Mouse (Mus musculus) myocyte (in vitro differentiated cells): Measurements from ENCODE around the gene Dpm1.

Experiments
- E2F4 ChIP-seq: IDR thresholded peaks from one replicate; pipeline ENCODE4 v1.6.1; 2011; ENCODE audit warnings: mild to moderate bottlenecking, control low read depth, moderate library complexity; ENCODE audit not compliant: insufficient read depth
- MAX ChIP-seq: IDR thresholded peaks from one replicate; pipeline ENCODE4 v1.6.1; 2011; ENCODE audit warnings: low read depth, mild to moderate bottlenecking, control low read depth
- MYOD1 ChIP-seq, 3 experiments: IDR thresholded peaks; one replicate each; pipeline ENCODE4 v1.6.1; 2011; ENCODE audit warnings: control low read depth in 2 of 3, low read depth in 2 of 3, mild to moderate bottlenecking in 2 of 3, moderate library complexity in 1 of 3; ENCODE audit not compliant: insufficient read length in 2 of 3, control insufficient read depth in 1 of 3
- MYOG ChIP-seq, 3 experiments: IDR thresholded peaks; one replicate each; pipeline ENCODE4 v1.6.1; 2011; ENCODE audit warnings: control low read depth in 2 of 3, low read depth in 2 of 3, mild to moderate bottlenecking in 2 of 3; ENCODE audit not compliant: insufficient read length in 2 of 3, control insufficient read depth in 1 of 3, insufficient read depth in 1 of 3
- POLR2A ChIP-seq: IDR thresholded peaks from one replicate; pipeline ENCODE4 v1.6.1; 2011; ENCODE audit warnings: low read depth, mild to moderate bottlenecking, control low read depth, moderate library complexity; ENCODE audit not compliant: insufficient read length
- SRF ChIP-seq: IDR thresholded peaks from one replicate; pipeline ENCODE4 v1.6.1; 2011; ENCODE audit warnings: low read depth; ENCODE audit not compliant: control insufficient read depth, insufficient read length
- TCF12 ChIP-seq: IDR thresholded peaks from one replicate; pipeline ENCODE4 v1.6.1; 2011; ENCODE audit warnings: mild to moderate bottlenecking, control low read depth; ENCODE audit not compliant: poor library complexity, insufficient read depth, severe bottlenecking
- USF1 ChIP-seq: IDR thresholded peaks from one replicate; pipeline ENCODE4 v1.6.1; 2011; ENCODE audit warnings: low read depth, mild to moderate bottlenecking, control low read depth, moderate library complexity

DNA sequence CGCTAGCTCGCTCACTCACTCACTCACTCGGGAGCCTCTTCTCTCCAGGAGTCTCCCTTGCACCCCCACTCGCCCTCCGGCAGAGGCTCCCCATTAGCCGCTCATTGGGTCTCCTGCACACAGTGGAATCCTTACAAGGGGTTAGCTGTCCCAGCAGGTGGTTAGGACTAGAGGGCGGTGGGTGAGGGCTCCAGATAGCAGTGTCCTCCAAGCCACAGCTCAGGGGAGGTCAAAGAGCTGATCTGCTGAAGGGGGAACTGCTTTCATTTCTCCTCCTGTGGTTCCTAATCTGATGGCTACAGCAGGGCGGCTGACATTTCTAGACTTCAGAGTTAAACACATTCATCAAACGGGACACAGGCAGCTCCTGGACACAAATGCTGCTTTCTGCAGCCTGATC, 43.0 kb upstream of the Dpm1 start:
- no peak for TF ChIP-seq POLR2A
- no peak for TF ChIP-seq USF1
- TF ChIP-seq MAX = no peak
- TF ChIP-seq MYOD1 (IDR thresholded peaks at IDR 0.05; ENCODE audit: control insufficient read depth in 1 of 3, insufficient read length in 2 of 3, low read depth in 2 of 3) = no peak
- no peak for TF ChIP-seq SRF
- TF ChIP-seq MYOG (IDR thresholded peaks at IDR 0.05; ENCODE audit: control insufficient read depth in 1 of 3, insufficient read depth in 1 of 3, insufficient read length in 2 of 3, low read depth in 2 of 3) = no peak
- no peak for TF ChIP-seq TCF12
- no peak for TF ChIP-seq E2F4
